Mouse (Mus musculus) heart, embryonic 16.5 days (tissue): Measurements from ENCODE around the gene Oas1g. TPM values are rescaled to one million over a fixed set of nuclear protein-coding genes. Genes with fewer than 3 reads are reported as not detected.
"Not testable (repeated sequence)": the region's sequence is repeated elsewhere in the genome, so short reads cannot be mapped to it uniquely, and the experiment has no call there.

Experiments used
- ATAC-seq: fragments of 200-750 bp; cut with Nextera tagmentation; replicated peaks from 2 replicates; pipeline ENCODE4 v1.8.0; 2017; ENCODE audit warnings: moderate number of reproducible peaks; ENCODE audit not compliant: insufficient read depth, low FRiP score; ENCODE audit errors: extremely low read depth
- H3K27ac ChIP-seq: fragments of 300-500 bp; sonication (generic); 2 replicates; pipeline ENCODE4 v1.5.1; 2014; ENCODE audit warnings: mild to moderate bottlenecking, low read length, control low read depth, moderate library complexity
- H3K27me3 ChIP-seq: fragments of 300-500 bp; sonication (generic); 2 replicates; pipeline ENCODE4 v1.6.1; 2014; ENCODE audit warnings: low read length, mixed read lengths; ENCODE audit not compliant: control insufficient read depth, insufficient read depth
- H3K36me3 ChIP-seq: fragments of 300-500 bp; sonication (generic); 2 replicates; pipeline ENCODE4 v1.6.1; 2014; ENCODE audit not compliant: control insufficient read depth, insufficient read depth
- H3K4me1 ChIP-seq: fragments of 300-500 bp; sonication (generic); 2 replicates; pipeline ENCODE4 v1.6.1; 2014; ENCODE audit warnings: low read length, mixed read lengths; ENCODE audit not compliant: control insufficient read depth, insufficient read depth
- H3K4me2 ChIP-seq: fragments of 300-500 bp; sonication (generic); 2 replicates; pipeline ENCODE4 v1.6.1; 2014; ENCODE audit warnings: low read depth, mild to moderate bottlenecking, control low read depth, low read length
- H3K4me3 ChIP-seq: fragments of 300-500 bp; sonication (generic); 2 replicates; pipeline ENCODE4 v1.5.1; 2014; ENCODE audit warnings: mild to moderate bottlenecking, control low read depth, low read length
- H3K9ac ChIP-seq: fragments of 300-500 bp; sonication (generic); 2 replicates; pipeline ENCODE4 v1.6.1; 2014; ENCODE audit warnings: low read length, control low read depth
- H3K9me3 ChIP-seq: fragments of 300-500 bp; sonication (generic); replicated peaks from 2 replicates; pipeline ENCODE4 v1.6.1; 2016; ENCODE audit warnings: low read length; ENCODE audit not compliant: control insufficient read depth
- WGBS: fragments of 180-500 bp; shearing (Covaris S2); extraction: QIAGEN DNeasy Blood & Tissue Kit; methylation state at CpG from one replicate; pipeline ENCODE4 v1.1.7; 2014; 5-methylcytosine and 5-hydroxymethylcytosine counted together
- polyA plus RNA-seq: library from polyadenylated mRNA; unstranded; fragments of >200 nt; fragmentation: Nextera tagmentation; extraction: Ambion mirVana; gene quantifications from 2 replicates; pipeline ENCODE4 v1.2.1, GENCODE M21; 2015

Oas1g gene
- polyA plus RNA-seq = 0.67 and 0.85 TPM in 2 replicates

DNA sequence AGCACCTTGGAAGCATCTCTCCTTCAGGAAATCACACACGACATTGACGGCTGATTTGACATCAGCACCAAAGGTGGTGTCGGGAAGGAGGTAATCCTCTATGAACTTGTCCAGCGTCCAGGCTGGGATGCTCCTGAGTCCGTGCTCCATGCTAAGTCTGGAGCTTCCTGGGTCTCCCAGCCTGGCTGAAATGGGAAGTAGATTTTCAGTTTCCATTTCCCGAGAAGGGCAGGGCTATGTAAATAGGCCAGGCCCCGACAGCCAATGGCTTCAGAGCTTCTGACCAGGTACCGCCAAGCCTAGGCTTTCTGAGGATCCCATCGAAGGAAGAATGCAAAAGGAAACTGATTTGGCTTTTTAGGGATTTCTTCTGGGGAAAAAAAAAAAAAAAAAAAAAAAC lies at the start of gene Oas1g:
Oas1g (minus strand) TSS at position 201 of the 400 bp plus-strand sequence.
- H3K27me3 ChIP-seq, H3K9me3 ChIP-seq, H3K4me2 ChIP-seq, H3K36me3 ChIP-seq, H3K9ac ChIP-seq, H3K4me3 ChIP-seq, H3K4me1 ChIP-seq, ATAC-seq, H3K27ac ChIP-seq: not testable (repeated sequence)
- 15% methylated on average over 6 of the region's 9 CpGs for WGBS

GRCm38 (mm10) chr5:120933966-120934365 lies 46.6 kb upstream of the Oas1g start:
- Histone ChIP-seq H3K4me3 (no peak overlapping the region), H3K27me3 (no peaks in the 10 kb centered on the region), H3K9ac (no peak overlapping the region), H3K27ac (no peak overlapping the region), H3K4me2 (no peak overlapping the region), H3K9me3 (0 out of 2 replicates have a peak, but pooled peaks cover 3% of the 10 kb centered on the region), H3K4me1 (no peaks in the 10 kb centered on the region), H3K36me3 (no peaks in the 10 kb centered on the region)
- ATAC-seq = no peak
- 18% methylated on average over 5 of the region's 5 CpGs for WGBS

- H3K9me3 ChIP-seq = 0 out of 2 replicates have a peak, but pooled peaks cover 3% of the 10 kb centered on the region
- no peaks in the 10 kb centered on the region for H3K27me3 ChIP-seq
- H3K36me3 ChIP-seq = no peaks in the 10 kb centered on the region
- 5% methylated on average over 1 of the region's 1 CpGs for WGBS
- no peaks in the 10 kb centered on the region for H3K4me1 ChIP-seq
- no peak overlapping the region for H3K4me2 ChIP-seq
- no peak for ATAC-seq
- no peak overlapping the region for H3K27ac ChIP-seq
- no peak overlapping the region for H3K9ac ChIP-seq
- H3K4me3 ChIP-seq = no peak overlapping the region
Observed at GRCm38 (mm10) chr5:120927036-120927435, 39.6 kb upstream of the Oas1g start.

DNA sequence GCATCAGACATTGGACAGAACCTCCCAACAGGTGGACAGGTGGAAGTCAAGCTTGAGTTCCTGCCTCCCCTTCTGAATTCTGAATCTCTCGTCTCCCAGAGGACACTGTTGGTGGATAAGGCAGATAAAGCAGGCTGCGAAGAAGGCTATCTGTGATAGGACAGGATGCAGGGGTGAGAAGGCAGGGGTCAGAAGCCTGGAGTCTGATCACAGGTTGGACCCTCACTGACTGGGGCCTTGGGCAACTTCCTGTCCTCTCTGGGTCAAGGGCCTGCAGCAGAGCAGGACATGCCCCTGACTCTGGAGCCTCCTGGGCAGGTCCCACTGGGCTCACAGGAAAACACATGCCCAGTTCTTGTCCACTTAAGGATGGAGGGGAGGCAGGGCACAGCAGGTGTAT lies 38.9 kb upstream of the Oas1g start:
- not testable (repeated sequence) for H3K4me1 ChIP-seq, H3K36me3 ChIP-seq, H3K9me3 ChIP-seq, H3K27me3 ChIP-seq, H3K9ac ChIP-seq, H3K4me2 ChIP-seq, H3K27ac ChIP-seq, H3K4me3 ChIP-seq, ATAC-seq
- WGBS = 31% methylated on average over 2 of the region's 2 CpGs

DNA sequence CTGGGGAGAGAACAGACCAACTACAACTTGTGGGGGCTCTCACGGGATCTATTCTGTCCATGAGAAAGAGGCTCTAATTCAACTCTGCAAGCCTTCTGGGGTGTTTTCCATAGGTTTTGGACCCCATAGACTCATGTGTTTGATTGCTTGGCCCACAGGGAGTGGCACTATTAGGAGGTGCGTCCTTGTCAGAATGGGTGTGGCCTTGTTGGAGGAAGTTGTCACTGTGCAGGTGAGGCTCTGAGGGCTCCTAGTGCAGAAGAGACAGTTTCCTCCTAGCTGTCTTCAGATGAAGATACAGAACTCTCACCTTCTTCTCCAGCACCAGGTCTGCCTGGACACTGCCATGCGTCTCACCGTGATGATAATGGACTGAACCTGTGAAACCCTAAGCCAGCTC lies 37.1 kb upstream of the Oas1g start:
- not testable (repeated sequence) for H3K4me1 ChIP-seq, H3K36me3 ChIP-seq, H3K4me3 ChIP-seq, H3K27me3 ChIP-seq, H3K9me3 ChIP-seq, H3K9ac ChIP-seq, ATAC-seq, H3K4me2 ChIP-seq, H3K27ac ChIP-seq
- whole genome bisulfite sequencing = 82% methylated on average over 4 of the region's 4 CpGs

DNA sequence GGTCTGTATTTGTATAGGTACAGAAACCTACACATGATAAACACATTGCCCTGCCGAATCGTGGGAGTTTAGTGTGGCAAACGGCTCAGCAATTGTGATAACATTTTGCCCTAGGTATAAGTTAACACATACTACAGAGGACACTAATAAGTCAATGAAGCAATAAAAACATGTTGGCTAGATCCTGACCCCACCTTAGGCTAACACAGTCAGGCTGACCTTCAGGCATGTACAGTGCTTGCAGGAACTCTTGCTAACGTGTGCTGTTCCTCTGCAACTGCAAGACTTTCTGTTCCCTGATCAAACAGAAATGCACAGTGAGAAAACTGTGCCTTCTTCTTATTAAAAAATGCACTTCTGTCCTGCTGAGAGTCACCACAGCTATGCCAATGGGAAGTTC lies 36.6 kb upstream of the Oas1g start:
- no peak overlapping the region for H3K4me2 ChIP-seq
- H3K9ac ChIP-seq = no peak overlapping the region
- no peaks in the 10 kb centered on the region for H3K9me3 ChIP-seq
- H3K27me3 ChIP-seq = no peaks in the 10 kb centered on the region
- no peak overlapping the region for H3K27ac ChIP-seq
- no peaks in the 10 kb centered on the region for H3K36me3 ChIP-seq
- ATAC-seq = no peak
- H3K4me3 ChIP-seq = no peak overlapping the region
- 69% methylated on average over 4 of the region's 4 CpGs for WGBS
- no peaks in the 10 kb centered on the region for H3K4me1 ChIP-seq

GRCm38 (mm10) chr5:120920296-120920695 lies 32.9 kb upstream of the Oas1g start:
- Histone ChIP-seq H3K4me3 (no peak overlapping the region), H3K4me2 (no peak overlapping the region), H3K27me3 (no peaks in the 10 kb centered on the region), H3K4me1 (no peaks in the 10 kb centered on the region), H3K36me3 (no peaks in the 10 kb centered on the region), H3K27ac (no peak overlapping the region), H3K9me3 (0 out of 2 replicates have a peak, but pooled peaks cover 3% of the 10 kb centered on the region), H3K9ac (no peak overlapping the region)
- ATAC-seq = no peak
- WGBS = 74% methylated on average over 3 of the region's 3 CpGs

GRCm38 (mm10) chr5:120919156-120919935 lies 31.9 kb upstream of the Oas1g start:
- not testable (repeated sequence) for H3K27me3 ChIP-seq, H3K4me2 ChIP-seq, H3K4me1 ChIP-seq, H3K27ac ChIP-seq, H3K9me3 ChIP-seq, ATAC-seq, H3K4me3 ChIP-seq, H3K9ac ChIP-seq, H3K36me3 ChIP-seq
- WGBS = 65% methylated on average over 2 of the region's 2 CpGs

GRCm38 (mm10) chr5:120914204-120914603 lies 26.8 kb upstream of the Oas1g start, which contains the start of gene Oas1d:
Gene Oas1d (plus strand): TSS chr5:120914536.
- not testable (repeated sequence) for H3K4me2 ChIP-seq, H3K36me3 ChIP-seq, H3K27ac ChIP-seq, H3K4me1 ChIP-seq, H3K4me3 ChIP-seq, H3K27me3 ChIP-seq, ATAC-seq, H3K9ac ChIP-seq, H3K9me3 ChIP-seq
- 45% methylated on average over 8 of the region's 8 CpGs for WGBS
